Mouse (Mus musculus) right cerebral cortex, postnatal 25 days (tissue): Measurements from ENCODE around the gene Elf1.
"Not testable (repeated sequence)": the region's sequence is repeated elsewhere in the genome, so short reads cannot be mapped to it uniquely, and the experiment has no call there.

Source experiments
- DNase-seq: peaks from one replicate; pipeline ENCODE4 v3.0.0; 2022

The Elf1 gene

DNA sequence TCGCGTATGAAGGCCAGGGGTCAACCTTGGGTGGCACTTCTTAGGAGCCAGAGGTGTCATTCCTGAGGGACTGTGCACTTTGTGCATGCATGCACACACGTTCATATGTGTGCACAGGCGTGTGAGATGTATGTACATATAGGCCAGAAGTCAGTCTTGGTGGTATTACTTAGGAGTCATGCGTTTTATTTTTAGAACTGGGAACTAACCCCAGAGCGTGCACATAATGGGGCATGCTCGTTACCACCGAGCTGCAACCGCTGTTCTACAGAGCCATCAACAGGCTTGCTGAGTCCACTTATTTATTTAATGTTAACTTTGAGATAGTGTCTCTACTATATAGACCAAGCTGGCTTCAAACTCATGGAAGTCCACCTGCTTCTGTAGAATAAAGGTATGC is 41.4 kb downstream of the Elf1 start:
- no peak for DNase-seq

GRCm38 (mm10) chr14:79526106-79526505 is 45.1 kb downstream of the Elf1 start:
- DNase-seq: not testable (repeated sequence)

DNA sequence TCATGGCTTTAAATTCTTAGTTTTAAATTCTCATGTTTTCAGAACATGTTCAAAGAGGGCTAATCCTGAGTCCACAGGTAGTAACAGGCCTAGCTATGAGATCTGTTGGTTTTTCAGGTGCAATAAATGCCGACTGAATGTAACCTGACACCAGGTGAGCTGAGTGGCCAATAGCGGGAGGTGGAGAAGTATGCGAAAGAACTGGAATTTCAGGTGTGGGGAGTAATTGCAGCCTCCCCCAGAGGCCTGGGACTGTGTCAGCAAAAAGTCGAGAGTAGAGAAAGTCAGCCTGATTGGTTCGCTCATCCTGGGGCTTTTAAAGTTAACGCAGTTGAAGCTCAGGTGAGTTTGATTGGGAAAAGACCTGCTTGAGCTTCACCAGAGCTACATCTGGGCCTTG is 46.7 kb downstream of the Elf1 start:
- no peak for DNase-seq

DNA sequence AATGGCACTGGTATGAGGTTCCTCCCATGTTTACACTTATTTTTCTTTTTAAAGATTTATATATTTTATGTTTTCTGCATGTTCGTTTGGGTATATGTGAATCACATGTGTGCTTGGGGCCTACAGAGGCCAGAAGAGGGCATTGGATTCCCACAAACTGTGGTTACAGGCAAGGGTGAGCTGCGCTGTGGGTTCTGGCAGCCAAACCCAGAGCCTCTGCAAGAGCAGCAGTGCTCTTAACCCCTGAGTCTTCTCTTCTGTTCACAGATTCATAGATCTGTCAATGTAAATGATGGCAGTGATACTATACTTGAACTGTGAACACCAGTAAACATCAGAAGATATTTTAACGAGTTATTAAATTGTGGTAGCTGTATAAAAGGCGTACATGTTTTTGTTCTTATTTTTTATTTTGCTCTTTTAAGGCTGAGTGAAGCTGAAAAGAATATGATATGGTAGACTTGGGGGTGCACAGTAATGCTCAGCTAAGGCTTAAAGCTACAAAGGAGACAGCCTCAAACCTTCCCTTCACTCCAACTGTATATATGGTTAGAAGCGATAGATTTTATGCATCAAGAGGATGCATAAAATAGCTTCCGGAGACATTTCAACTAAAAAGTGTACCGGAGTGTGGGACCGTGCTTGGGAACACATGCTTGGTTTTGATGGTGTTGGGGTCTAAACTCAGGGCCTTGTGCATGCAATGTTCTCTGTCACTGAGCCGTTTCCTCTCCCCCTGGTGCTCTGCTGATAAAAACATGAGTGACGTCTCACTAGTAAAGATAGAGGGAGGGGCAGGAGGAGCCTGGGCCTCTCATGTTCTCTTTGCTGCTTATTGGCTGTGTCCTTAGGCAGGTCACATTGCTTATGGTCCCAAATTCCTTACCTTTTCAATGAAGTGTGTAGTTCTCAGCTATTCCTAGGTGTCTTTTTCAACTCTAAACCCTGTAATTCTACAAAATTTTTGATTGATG is 48.9 kb downstream of the Elf1 start:
- no peak for DNase-seq

DNA sequence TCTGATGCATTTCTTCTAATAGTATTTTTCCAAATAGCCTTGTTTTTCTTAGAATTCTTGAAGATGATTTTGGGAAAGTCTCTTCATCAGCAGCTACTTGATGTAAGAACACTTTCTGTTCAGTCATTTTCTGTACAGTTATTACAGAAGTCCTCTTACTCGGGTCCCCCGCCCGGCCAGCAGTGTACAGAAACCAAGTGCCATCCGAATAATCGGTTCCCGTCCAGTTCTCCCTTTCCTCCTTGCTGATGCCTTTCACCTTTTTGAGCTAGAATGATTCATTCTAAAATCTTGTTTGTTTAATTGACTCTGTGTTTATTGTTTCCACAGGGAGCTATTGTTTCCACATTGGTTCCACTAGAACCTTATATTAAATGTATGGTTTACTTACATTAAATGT is 49.8 kb downstream of the Elf1 start:
- no peak for DNase-seq

DNA sequence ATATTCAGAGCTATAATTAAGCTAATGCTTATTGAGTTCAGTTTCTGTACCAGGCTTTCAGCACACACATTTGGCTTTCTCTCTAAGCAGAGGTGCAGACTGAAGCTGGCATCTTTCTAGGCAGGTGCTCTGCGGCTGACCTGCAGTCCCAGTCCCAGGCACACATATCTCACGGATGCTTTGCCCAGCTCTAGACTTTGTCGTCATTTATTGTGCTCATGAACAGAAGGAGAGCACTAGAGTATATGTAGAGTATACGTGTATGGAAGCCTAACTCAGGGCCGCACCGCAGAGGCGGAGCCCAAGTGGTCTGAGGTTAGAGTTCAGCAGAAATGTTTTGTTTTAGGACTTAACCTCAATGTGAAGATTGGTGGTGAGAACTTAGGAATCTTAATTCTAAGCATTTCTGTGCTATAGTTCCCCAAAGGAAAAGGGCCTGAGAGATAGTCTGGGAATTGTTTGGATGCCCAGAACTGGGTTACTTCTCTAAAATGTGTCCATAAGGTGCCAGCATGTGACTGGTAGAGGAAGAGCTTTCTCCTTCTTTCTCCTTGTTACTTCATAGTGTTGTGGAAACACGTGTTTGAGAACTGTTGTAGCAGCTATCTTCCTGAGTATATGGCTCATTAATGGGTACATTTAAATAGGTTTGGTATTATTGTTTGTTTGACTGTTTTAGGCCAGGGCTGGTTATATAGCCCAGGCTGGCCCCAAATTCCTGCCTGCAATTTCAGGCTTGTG is 51.2 kb downstream of the Elf1 start:
- no peak for DNase-seq

DNA sequence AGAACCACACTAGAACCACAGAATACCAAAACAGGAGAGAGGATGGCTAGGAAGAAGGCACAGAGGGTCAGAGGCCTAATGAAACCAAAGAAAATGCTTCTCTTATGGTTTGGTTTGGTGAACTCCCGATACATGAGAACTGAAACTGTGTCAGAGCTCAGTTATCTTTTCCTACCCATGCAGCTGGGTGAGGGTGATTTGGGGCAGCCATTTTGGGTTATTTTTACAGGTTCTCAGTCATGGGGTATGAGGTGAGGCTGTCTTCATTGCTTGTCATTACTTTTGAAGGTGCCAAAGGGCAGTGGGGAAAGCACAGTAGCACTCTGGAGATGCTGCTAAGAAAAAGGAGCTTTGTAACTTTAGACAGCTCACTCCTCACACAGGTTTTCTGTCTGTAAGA is 52.4 kb downstream of the Elf1 start:
- DNase-seq: no peak

DNA sequence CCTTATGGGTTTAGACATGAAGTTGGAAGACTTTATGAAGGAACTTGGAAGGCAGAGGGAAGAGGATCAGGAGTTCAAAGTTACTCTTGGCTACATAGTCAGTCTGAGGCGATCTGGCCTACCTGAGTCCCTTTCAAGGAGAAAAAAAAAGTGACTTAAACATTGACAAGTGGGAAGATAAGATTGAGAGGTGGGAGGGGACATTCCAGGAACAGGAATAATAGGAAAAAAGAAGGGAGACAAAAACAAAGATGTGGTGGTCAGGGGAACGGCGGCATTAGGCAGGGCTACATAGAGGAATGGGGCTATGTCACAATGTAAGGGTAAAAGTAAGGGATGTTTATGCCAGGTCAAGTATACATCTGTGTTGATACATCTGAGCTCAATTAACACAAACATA is 53.2 kb downstream of the Elf1 start:
- DNase-seq: no peak

DNA sequence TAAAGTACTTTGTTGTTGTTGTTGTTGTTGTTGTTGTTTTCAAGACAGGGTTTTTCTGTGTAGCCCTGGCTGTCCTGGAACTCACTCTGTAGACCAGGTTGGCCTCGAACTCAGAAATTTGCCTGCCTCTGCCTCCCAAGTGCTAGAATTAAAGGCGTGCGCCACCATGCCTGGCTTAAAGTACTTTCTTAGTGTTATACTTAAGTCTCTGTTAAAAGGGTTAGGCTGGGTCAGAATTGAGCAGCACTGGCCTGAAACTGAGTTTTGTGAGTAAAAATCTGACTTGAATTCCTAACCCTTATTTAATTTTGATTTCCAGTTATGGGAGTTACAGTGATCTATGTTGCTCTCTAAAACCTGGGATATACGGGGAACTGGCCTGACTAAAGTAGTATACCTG is 53.7 kb downstream of the Elf1 start:
- DNase-seq: not testable (repeated sequence)

GRCm38 (mm10) chr14:79535318-79535717 is 54.3 kb downstream of the Elf1 start:
- DNase-seq: no peak

GRCm38 (mm10) chr14:79536011-79536410 is 55.0 kb downstream of the Elf1 start:
- no peak for DNase-seq

DNA sequence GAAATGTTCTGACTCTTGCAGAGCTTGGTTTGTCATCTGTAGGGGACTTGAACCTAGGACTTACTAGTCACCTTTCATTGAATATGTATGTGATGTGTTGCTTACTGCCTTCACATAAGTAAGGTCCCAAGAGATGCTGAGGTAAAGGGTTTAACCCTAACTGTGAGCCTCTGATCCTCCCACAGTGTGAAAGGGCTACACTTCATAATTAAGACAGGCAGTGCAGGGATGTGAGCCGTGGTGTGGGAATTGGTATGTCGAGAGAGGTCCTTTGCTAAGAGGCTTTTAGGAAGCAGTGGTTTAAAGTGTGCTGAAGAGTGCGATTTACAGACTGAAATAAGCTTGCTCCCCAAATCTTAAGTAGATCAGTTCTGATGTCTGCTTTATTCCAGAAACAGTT is 55.8 kb downstream of the Elf1 start:
- DNase-seq: no peak

DNA sequence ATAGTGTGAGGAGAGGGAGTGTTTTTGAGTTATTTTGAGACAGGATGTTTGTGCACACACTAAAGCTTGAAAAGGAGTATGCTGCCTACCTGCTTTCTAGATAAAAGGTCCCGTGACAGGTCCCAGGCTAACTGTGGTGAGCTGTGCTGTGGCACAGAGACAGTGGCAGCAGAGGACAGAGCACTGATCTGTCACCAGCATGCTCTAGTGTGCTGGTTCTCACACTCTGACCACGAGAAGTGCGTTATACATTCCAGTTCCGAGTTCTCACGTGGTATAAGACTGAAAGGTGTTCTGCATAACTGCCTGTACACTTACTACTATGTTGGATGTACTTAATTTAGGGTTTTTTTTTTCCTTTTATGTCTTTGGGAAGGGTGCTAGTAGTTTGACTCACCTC is 56.5 kb downstream of the Elf1 start:
- no peak for DNase-seq

- no peak for DNase-seq
Measured at GRCm38 (mm10) chr14:79537921-79538320, 56.9 kb downstream of the Elf1 start.

DNA sequence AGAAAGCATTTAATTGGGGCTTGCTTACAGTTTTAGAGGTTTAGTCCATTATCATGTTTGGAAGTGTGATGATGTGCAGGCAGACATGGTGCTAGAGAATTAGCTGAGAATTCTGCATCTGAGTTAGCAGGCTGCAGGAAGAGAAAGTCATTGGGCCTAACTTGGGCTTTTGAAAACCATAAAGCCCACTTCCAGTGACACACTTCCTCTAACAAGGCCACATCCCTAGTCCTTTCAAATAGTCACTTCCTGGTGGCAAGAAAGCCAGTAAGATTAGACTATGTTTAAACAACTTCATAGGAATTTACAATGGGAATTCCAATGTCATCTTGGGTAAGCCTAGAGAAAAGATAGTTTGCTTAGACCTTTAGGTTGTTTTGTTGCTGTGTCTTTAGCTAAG is 60.6 kb downstream of the Elf1 start:
- no peak for DNase-seq

DNA sequence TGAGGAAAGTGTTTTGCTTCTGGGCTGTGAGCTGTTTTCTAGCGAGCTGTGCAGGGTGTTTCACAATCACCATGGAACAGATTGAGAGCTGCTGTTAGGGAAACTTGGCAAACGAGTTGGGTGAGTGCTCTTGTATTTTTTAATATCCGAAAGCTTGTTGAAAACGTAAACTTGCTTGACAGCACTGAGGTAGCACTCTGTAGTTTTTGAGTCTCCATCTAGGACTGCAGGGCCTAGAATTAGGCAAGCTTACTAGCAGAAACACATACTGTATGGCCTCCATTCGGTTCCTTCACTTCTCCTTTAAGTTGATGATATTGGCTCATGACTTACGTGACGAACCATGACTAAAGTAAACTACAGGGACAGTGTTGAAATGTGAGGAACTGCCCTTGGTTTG is 68.3 kb downstream of the Elf1 start:
- no peak for DNase-seq

GRCm38 (mm10) chr14:79551929-79552328 is 70.9 kb downstream of the Elf1 start:
- DNase-seq: no peak

DNA sequence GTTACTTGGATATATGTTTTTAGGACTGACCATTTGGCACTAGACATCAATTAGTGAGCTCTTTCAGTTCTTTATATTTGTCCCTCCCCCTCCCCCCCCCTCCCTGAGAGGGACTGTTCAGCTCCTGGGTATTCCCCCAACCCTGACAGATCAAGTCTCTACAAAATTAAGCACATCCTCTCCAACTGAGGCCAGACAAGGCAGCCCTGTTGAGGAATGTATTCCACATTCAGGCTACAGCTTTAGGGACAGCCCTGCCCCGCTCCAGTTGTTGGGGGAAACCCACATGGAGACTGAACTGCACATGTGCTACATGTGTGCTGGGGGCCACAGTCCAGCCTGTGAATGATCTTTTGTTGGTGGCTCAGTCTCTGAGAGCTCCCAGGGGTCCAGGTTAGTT is 71.9 kb downstream of the Elf1 start:
- DNase-seq: no peak

- no peak for DNase-seq
Measured at GRCm38 (mm10) chr14:79557796-79558195, 76.8 kb downstream of the Elf1 start.

DNA sequence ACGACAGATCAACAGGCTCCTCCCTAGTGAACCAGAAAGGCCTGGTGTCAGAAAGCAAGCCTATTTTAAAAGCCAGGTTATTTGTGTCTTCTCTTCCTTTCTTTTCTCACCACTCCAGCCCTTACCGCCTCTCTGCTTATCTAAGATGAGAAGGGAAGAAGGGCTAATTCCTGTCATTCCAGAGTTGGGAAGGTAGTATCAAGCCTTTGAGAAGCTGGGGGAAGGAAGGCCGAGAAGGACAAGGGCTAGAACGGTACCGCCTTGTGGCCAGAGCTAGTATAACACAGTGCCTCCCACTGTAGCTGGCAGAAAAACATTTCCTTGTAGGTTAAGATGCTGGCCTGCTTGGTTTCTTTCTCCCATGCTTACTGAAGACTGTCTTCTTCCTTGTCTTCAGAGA is 81.8 kb downstream of the Elf1 start:
- no peak for DNase-seq

DNA sequence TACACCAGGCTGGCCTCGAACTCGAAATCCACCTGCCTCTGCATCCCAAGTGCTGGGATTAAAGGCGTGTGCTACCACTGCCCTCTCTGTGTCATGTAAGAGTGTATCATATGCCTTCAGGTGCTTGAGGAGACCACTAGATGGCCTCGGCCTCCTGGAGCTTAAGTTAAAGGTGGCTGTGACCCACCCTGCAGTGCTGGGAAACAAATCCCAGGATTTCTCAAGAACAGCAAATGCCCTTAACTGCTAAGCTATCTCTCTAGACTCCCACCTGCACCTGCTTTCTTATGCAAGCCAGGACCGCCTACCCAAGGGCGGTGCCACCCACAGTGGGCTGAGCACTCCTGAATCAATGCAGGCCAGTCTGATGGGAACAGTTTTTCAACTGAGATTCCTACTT is 83.8 kb downstream of the Elf1 start:
- no peak for DNase-seq

DNA sequence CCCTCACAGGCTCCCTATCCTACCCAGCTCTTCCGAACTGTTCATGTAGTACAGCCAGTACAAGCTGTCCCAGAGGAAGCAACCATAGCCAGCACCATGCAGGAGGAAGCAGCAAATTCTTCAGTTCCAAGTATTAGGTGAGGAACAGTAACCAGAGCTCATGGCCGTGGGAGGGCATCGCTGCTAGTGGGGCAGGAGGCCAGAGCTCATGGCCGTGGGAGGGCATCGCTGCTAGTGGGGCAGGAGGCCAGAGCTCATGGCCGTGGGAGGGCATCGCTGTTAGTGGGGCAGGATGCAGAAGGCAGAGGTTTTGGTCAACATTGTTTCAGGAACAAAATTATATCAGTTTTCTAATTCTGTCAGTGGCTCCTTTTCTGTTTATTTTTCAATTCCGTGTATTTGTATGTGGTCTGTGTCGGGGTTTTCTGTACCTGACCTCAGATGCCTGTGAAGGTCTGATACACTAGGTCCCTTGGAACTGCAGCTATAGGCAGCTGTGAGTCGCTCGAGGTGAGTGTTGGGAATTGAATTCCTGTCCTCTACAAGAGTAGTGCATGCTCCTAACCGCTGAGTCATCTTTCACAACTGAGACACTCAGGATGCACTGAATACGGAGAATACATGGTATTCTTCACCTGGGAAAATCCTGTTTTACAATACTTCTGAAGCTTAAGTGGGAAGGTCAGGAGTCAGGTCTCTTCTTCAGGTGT is 92.6 kb downstream of the Elf1 start:
- DNase-seq: no peak

GRCm38 (mm10) chr14:79574361-79574760 is 93.4 kb downstream of the Elf1 start:
- DNase-seq: no peak
